Comparison of ENCODE assay signal across 15 mouse cellular contexts in the genomic region with DNA sequence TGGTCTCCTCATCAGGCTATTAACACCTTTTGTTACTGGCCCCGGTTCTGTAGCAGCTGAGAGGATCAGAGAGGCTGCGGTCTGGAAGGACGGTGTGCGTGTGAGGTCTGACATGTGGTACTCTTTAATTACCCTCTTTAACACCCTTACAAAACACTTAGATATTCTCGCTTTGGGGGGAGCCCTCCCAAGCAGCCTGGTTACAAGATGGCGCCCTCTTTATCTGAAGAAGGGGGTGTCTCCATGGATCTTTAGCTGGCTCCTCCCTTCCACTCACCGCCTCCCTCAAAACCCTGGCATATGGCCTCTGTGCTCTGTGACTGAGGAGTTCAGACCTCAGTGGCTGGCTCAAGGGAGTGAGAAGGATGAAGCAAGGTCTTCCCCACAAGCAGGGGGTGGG.
DNase-seq lines count a peak whose midpoint lies in the region; ATAC-seq and TF ChIP-seq lines count a peak whose summit lies in the region.
"Had no signal": no experiment of that assay in that cellular context is flagged by ENCODE, and none has a peak within 500 bp of the region (broad histone marks: within the 10 kb centered on the region; RNA-seq: fewer than 3 reads in every experiment).

No protein-coding gene starts in this region.

- H3K4me1 ChIP-seq in forebrain, embryonic 11.5 days (replicated peaks; ENCODE audit: control insufficient read depth, insufficient read depth, low read length) = peaks cover 4% of the 10 kb centered on the region; the same call in 1 of the 2 replicates
- H3K4me1 ChIP-seq in forebrain, embryonic 10.5 days = peaks cover 30% of the 10 kb centered on the region
- peaks cover 64% of the 10 kb centered on the region for H3K4me1 ChIP-seq in midbrain, embryonic 10.5 days
- 0 out of 2 replicates have a peak, but pooled peaks cover 4% of the 10 kb centered on the region for H3K4me1 ChIP-seq in midbrain, postnatal 0 days (ENCODE audit: insufficient read depth, low read length)
- peaks cover 15% of the 10 kb centered on the region for H3K4me1 ChIP-seq in forebrain, embryonic 15.5 days
- H3K4me1 ChIP-seq in neural tube, embryonic 12.5 days = peaks cover 29% of the 10 kb centered on the region
- H3K4me1 ChIP-seq: intestine, embryonic 15.5 days had no signal

- WGBS in forebrain, embryonic 11.5 days = 20% methylated on average over 7 of the region's 7 CpGs
- WGBS in forebrain, embryonic 10.5 days = 36% methylated on average over 7 of the region's 7 CpGs
- WGBS in midbrain, embryonic 10.5 days = 36% methylated on average over 7 of the region's 7 CpGs
- 51% methylated on average over 7 of the region's 7 CpGs for WGBS in midbrain, postnatal 0 days
- 13% methylated on average over 7 of the region's 7 CpGs for WGBS in forebrain, embryonic 15.5 days
- 2% methylated on average over 7 of the region's 7 CpGs for whole genome bisulfite sequencing in neural tube, embryonic 12.5 days

- peak; percentile 36; the same call in 1 of the 2 replicates for ATAC-seq in forebrain, embryonic 11.5 days (replicated peaks; ENCODE audit: low FRiP score)
- ATAC-seq in midbrain, postnatal 0 days (ENCODE audit: low FRiP score) = no peak
- ATAC-seq in forebrain, embryonic 15.5 days (replicated peaks) = 0 out of 2 replicates have a peak, but pooled peaks have one; percentile 38
- ATAC-seq in neural tube, embryonic 12.5 days (ENCODE audit: low FRiP score, low read depth) = no peak; the same call in 1 of the 2 replicates
- ATAC-seq: intestine, embryonic 15.5 days had no signal

- intact Hi-C loops in heart, postnatal 25 days (cut with DNase I) = no loop called here

- no peak for TF ChIP-seq CTCF in midbrain, postnatal 0 days (IDR thresholded peaks at IDR 0.05)

- H3K36me3 ChIP-seq in forebrain, embryonic 11.5 days (ENCODE audit: control insufficient read depth, insufficient read depth, low read length) = no peaks in the 10 kb centered on the region
- no peaks in the 10 kb centered on the region for H3K36me3 ChIP-seq in forebrain, embryonic 10.5 days (replicated peaks)
- H3K36me3 ChIP-seq in midbrain, embryonic 10.5 days = no peaks in the 10 kb centered on the region
- no peaks in the 10 kb centered on the region for H3K36me3 ChIP-seq in midbrain, postnatal 0 days (ENCODE audit: insufficient read depth, low read length)
- H3K36me3 ChIP-seq in forebrain, embryonic 15.5 days = no peaks in the 10 kb centered on the region
- no peaks in the 10 kb centered on the region for H3K36me3 ChIP-seq in neural tube, embryonic 12.5 days
- H3K36me3 ChIP-seq: intestine, embryonic 15.5 days; kidney, embryonic 15.5 days; limb, embryonic 12.5 days; liver, embryonic 15.5 days had no signal

- H3K27ac ChIP-seq in forebrain, embryonic 11.5 days (ENCODE audit: low read depth, low read length) = no peak overlapping the region
- H3K27ac ChIP-seq in forebrain, embryonic 10.5 days = no peak overlapping the region
- H3K27ac ChIP-seq in midbrain, embryonic 10.5 days (replicated peaks) = peak overlapping the region; percentile 50
- no peak overlapping the region for H3K27ac ChIP-seq in midbrain, postnatal 0 days (ENCODE audit: low read depth, low read length)
- no peak overlapping the region for H3K27ac ChIP-seq in forebrain, embryonic 15.5 days (replicated peaks)
- H3K27ac ChIP-seq in neural tube, embryonic 12.5 days = no peak overlapping the region
- H3K27ac ChIP-seq: intestine, embryonic 15.5 days; kidney, embryonic 15.5 days; limb, embryonic 12.5 days; liver, embryonic 15.5 days had no signal

- H3K9ac ChIP-seq in forebrain, embryonic 11.5 days (ENCODE audit: low read length) = no peak overlapping the region
- no peak overlapping the region for H3K9ac ChIP-seq in midbrain, postnatal 0 days (replicated peaks; ENCODE audit: low read length, poor library complexity, severe bottlenecking)
- H3K9ac ChIP-seq in forebrain, embryonic 15.5 days (replicated peaks) = no peak overlapping the region
- H3K9ac ChIP-seq in neural tube, embryonic 12.5 days = no peak overlapping the region
- H3K9ac ChIP-seq: intestine, embryonic 15.5 days; kidney, embryonic 15.5 days; limb, embryonic 12.5 days; liver, embryonic 15.5 days had no signal

- H3K27me3 ChIP-seq in forebrain, embryonic 11.5 days (ENCODE audit: control insufficient read depth, insufficient read depth, low read length) = peaks cover 57% of the 10 kb centered on the region
- peaks cover 100% of the 10 kb centered on the region for H3K27me3 ChIP-seq in forebrain, embryonic 10.5 days (ENCODE audit: poor library complexity, severe bottlenecking)
- H3K27me3 ChIP-seq in midbrain, embryonic 10.5 days (ENCODE audit: low read depth, poor library complexity, severe bottlenecking) = peaks cover 99% of the 10 kb centered on the region
- H3K27me3 ChIP-seq in midbrain, postnatal 0 days (ENCODE audit: insufficient read depth, low read length) = peaks cover 10% of the 10 kb centered on the region; the same call in 1 of the 2 replicates
- peaks cover 28% of the 10 kb centered on the region; the same call in 1 of the 2 replicates for H3K27me3 ChIP-seq in forebrain, embryonic 15.5 days
- H3K27me3 ChIP-seq in neural tube, embryonic 12.5 days (replicated peaks) = peaks cover 23% of the 10 kb centered on the region

- no peak overlapping the region for H3K4me3 ChIP-seq in forebrain, embryonic 11.5 days (ENCODE audit: low read depth, low read length)
- H3K4me3 ChIP-seq in forebrain, embryonic 10.5 days = no peak overlapping the region
- H3K4me3 ChIP-seq in midbrain, embryonic 10.5 days = no peak overlapping the region
- H3K4me3 ChIP-seq in midbrain, postnatal 0 days (ENCODE audit: low read depth, low read length) = no peak overlapping the region
- no peak overlapping the region for H3K4me3 ChIP-seq in forebrain, embryonic 15.5 days
- no peak overlapping the region for H3K4me3 ChIP-seq in neural tube, embryonic 12.5 days
- H3K4me3 ChIP-seq: intestine, embryonic 15.5 days; kidney, embryonic 15.5 days; limb, embryonic 12.5 days; liver, embryonic 15.5 days had no signal

- no peaks in the 10 kb centered on the region for H3K9me3 ChIP-seq in forebrain, embryonic 11.5 days (ENCODE audit: control insufficient read depth, low read length)
- H3K9me3 ChIP-seq in forebrain, embryonic 10.5 days = no peaks in the 10 kb centered on the region
- H3K9me3 ChIP-seq in midbrain, embryonic 10.5 days (replicated peaks) = no peaks in the 10 kb centered on the region
- no peaks in the 10 kb centered on the region for H3K9me3 ChIP-seq in midbrain, postnatal 0 days (ENCODE audit: low read length)
- H3K9me3 ChIP-seq in forebrain, embryonic 15.5 days = no peaks in the 10 kb centered on the region
- H3K9me3 ChIP-seq in neural tube, embryonic 12.5 days = no peaks in the 10 kb centered on the region
- H3K9me3 ChIP-seq: intestine, embryonic 15.5 days; kidney, embryonic 15.5 days; limb, embryonic 12.5 days; liver, embryonic 15.5 days had no signal

- no peak for DNase-seq in forebrain, embryonic 11.5 days (ENCODE audit: low spot score)
- no peak for DNase-seq in forebrain, embryonic 10.5 days (ENCODE audit: extremely low spot score, low spot score)
- DNase-seq in midbrain, embryonic 10.5 days (ENCODE audit: low spot score) = no peak
- DNase-seq in midbrain, postnatal 0 days (ENCODE audit: low spot score) = no peak
- DNase-seq in thymus, adult 18-20 months = no peak
- DNase-seq in heart, postnatal 25 days (ENCODE audit: low spot score) = no peak
- DNase-seq: cerebellum, adult 9-11 months; gastrocnemius, postnatal 25 days; thymus, adult 2 months had no signal

- H3K4me2 ChIP-seq in forebrain, embryonic 11.5 days (ENCODE audit: low read depth, low read length, severe bottlenecking) = no peak overlapping the region
- H3K4me2 ChIP-seq in midbrain, postnatal 0 days (ENCODE audit: low read depth, low read length, poor library complexity, severe bottlenecking) = no peak overlapping the region
- no peak overlapping the region for H3K4me2 ChIP-seq in forebrain, embryonic 15.5 days (replicated peaks)
- H3K4me2 ChIP-seq in neural tube, embryonic 12.5 days (replicated peaks) = peak overlapping the region; percentile 22
- H3K4me2 ChIP-seq: intestine, embryonic 15.5 days; kidney, embryonic 15.5 days; limb, embryonic 12.5 days; liver, embryonic 15.5 days had no signal

Comparison
In these comparisons a context has a peak if more than half of its experiments do, and no peak if none do; other contexts are left out.
1. ATAC-seq: peak in forebrain, embryonic 11.5 days (single experiment) and forebrain, embryonic 15.5 days (single experiment); none in midbrain, postnatal 0 days (single experiment) and neural tube, embryonic 12.5 days (single experiment).